Mouse (Mus musculus) adrenal gland, postnatal 25 days (tissue): ENCODE data around the gene Fam71f2. TPM values are rescaled to one million over a fixed set of nuclear protein-coding genes. Genes with fewer than 3 reads are reported as not detected.

Experiments used
- DNase-seq: peaks from one replicate; pipeline ENCODE4 v3.0.0; 2021; ENCODE audit warnings: mixed read lengths
- total RNA-seq: library from RNA; stranded (reverse); gene quantifications from 2 replicates; pipeline ENCODE4 v1.2.3, GENCODE M21; 2021

The Fam71f2 gene
- total RNA-seq, 1 experiment from 2014 or later: 0.33 TPM

DNA sequence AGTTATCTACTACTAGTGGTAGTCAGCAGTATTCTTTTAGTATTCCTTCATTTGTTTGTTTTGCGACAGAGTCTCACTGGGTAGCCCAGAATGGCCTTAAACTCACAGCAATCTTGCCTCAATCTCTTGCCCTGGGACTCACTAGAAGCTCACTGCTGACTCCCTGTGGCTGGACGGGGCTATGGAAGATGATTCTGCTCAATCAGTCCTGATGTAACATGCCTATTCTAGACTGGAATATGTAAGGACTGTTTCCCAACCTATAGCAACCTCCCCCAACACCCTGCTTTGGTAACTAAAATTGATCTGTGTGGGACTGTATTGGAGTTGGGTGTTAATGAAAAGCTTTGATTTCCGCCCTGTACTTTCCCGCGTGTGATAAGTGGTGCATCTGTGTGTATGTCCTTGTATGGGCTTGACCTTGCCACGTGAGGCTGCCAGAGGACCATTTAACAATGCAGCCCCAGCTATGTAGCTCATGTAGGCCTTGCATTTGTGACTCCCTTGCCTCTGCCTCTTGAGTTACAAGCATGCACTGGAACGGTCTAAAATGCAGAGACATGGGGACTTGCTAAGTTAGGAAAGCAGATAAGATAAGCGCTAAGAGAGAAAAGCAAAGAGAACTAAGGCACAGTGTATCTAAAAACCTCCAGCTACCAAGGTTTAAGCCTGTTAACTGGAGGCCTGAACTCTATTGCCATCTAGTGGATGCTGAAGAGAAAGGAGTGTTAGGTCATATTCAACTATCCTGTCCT is 703 bp upstream of the Fam71f2 start:
- peak; percentile 42 for DNase-seq

- no peak for DNase-seq
Observed at GRCm38 (mm10) chr6:29280671-29281070, 1.3 kb downstream of the Fam71f2 start.

- no peak for DNase-seq
Observed at GRCm38 (mm10) chr6:29286870-29287269, 7.5 kb downstream of the Fam71f2 start.

DNA sequence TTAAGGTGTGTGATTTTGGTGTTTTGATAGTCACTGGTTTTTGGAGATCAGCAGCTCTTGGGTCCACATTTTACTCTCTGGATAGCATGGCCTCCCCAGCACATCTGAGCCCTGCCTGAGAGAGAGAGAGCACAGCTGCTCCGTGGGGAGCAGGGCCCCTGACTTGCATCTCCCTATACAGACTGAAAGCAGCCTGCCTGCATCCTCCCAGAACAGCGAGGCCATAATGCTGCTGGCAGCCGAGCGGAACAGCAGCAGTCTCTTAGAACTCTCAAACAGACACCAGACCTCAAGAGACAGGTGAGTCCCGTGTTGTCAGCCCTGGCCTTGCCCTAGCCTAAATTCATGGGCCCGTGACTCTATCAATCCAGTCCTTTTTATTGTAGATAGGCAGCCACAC is 8.1 kb downstream of the Fam71f2 start:
- DNase-seq: no peak

GRCm38 (mm10) chr6:29287944-29288343 is 8.6 kb downstream of the Fam71f2 start:
- no peak for DNase-seq

DNA sequence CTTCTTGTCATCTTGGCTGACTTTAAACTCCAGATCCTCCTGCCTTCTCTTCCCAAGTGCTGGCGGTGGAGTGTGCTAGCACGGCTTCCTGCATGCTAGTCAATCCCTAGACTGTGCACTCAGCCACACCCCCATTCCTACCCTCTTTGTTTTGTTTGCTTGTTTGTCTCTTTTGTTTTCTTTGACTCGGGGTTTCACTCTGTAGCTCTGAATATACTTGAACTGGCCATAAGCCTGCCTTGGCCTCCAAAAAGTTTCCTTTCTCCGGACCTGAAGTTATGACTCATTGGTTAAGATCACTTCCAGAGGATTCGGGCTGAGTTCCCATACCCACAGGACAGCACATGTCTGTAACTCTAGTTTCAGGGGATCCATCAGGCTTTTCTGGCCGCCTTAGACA is 9.3 kb downstream of the Fam71f2 start:
- no peak for DNase-seq

- DNase-seq: no peak
Observed at GRCm38 (mm10) chr6:29299112-29299511, 19.7 kb downstream of the Fam71f2 start.

- no peak for DNase-seq
Observed at GRCm38 (mm10) chr6:29303251-29303650, 23.9 kb downstream of the Fam71f2 start.

DNA sequence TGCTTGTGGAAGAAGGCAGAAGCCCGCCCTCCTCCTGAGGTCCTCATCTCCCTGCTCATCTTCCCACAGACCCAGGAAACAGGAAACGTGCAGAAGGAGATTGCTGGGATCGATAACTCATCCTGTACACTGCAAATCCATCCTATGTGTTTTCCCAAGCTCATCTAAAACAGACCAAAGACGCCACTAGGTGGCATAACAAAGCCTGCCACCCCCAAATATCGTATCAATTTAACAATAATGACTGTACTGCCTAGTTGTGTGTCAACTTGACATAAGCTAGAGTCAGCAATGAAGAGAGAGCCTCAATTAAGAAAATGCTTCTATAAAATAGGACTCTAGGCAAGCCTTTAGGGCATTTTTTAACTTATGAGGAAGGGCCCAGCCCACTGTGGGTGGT is 24.3 kb downstream of the Fam71f2 start:
- DNase-seq: no peak

GRCm38 (mm10) chr6:29305462-29305861 is 26.1 kb downstream of the Fam71f2 start:
- no peak for DNase-seq

- no peak for DNase-seq
Observed at GRCm38 (mm10) chr6:29308846-29309605, 29.6 kb downstream of the Fam71f2 start.

DNA sequence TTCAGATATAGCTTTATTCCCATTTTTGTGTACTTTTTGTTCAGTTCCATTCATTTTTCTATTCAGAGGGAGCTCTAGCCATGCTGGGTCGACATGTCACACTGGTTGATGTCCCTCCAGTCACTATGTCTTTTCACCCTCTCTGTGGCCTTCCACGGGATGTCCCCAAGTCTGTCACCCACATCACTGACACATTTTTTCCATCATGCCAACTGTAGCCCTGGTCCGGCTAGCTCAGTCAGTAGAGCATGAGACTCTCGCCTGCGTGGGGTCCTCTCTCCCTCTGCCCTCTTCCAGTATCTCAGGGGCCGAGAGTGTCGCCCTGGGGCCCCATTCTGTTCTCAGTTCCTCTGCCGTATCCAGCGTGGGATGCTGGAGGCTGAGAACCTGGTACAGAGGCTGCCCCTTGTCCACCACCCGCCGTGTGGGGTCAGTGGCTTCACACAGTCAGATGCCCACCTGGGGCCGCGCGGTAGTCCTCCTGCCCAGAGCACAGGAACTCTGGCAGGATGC is 34.4 kb downstream of the Fam71f2 start:
- DNase-seq: no peak

DNA sequence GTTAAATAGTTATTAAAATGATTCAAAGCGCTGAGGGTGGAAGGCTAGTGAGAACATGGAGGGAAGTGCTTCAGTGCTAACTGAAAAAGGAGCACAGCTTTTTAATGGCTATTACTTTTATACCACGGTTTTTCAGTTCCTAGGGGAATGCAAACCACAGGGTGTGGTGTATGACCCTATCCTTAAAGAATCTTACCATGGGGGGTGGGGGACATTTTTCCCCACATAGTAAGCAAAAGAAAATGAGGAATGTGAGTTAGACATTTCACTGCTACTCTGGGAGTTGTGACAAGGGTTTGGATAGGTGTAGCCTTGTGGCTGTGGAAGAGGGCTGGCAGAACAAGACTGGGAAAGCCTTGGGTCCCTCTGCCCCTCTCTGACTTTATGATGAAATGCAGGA is 37.9 kb downstream of the Fam71f2 start:
- DNase-seq: no peak

DNA sequence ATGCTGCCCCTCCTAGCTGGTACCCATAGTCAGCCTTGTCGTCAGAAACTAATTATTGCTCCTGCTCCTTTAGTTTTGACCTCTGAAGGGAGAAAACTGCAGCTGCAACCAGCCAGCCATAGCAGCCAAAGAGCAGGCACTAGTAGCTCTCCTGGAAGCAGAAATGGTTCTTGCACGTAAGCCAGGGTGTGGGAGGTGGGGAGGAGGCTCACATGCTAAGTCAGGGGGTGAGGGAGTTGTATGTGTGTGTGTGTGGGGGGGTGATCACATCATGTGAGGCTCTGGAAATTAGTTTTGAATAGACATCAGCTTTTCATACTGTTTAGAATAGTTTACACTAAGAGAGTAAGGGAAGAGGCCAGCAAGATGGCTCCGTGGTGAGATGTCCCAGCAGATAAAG is 38.5 kb downstream of the Fam71f2 start:
- DNase-seq: no peak

DNA sequence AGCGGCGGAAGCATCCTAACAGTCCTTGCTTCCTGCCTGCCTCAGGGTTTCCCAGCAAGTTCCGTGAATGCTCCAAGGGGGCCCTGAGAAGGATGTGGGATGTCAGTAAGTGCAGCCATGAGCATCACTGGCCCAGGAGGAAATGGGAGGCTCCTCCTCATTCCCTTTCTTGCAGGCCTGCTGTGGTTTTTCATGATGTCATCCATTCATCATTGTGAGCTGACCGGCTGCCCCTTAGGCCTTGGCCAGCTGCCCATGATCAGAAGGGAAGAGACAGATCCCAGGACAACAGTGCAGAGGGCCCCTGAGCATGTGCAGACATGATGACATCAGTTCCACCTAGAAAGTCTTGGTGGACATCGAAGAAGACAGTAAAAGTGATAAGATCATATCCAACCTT is 39.5 kb downstream of the Fam71f2 start, which contains the start of gene Fam71f1:
Fam71f1 (plus strand) TSS at position 262 of the 400 bp plus-strand sequence.
- peak; percentile 67 for DNase-seq

- no peak for DNase-seq
Observed at GRCm38 (mm10) chr6:29321586-29321985, 42.2 kb downstream of the Fam71f2 start.

DNA sequence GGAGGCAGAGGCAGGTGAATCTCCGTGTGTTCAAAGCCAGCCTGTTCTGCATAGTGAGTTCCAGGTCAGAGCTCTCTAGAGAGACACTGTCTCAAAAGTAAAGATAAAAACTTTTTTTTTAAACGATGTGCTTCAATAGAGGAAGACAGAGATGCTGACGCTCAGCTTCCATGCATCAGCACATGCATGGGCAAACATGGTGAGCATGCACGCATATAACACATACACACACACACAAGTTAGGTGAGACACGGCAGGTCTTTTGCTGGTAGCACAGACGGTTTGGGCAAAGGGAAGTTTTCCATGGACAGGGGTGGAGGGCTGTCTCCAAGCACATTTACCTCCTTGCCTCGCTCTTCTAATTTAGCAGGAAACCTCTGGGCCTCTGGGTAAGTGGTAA is 42.8 kb downstream of the Fam71f2 start:
- DNase-seq: no peak

DNA sequence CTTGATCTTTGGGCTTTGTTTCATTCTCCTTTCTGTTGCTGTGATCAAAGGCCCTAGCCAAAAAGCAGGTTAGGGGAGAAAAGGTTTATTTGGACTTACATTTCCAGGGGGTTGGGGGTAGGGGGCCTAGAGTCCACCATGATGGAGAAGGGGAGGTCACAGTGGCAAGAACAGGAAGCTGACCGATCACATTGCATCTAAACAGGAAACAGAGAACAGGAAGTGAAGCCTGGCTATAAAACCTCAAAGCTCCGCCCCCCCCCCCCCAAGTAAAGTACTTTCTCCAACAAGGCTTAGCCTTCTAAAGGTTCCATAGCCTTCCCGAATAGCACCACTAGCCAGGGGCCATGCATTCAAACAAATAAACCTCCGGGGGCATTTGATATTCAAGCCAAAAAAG is 43.3 kb downstream of the Fam71f2 start:
- DNase-seq: no peak

DNA sequence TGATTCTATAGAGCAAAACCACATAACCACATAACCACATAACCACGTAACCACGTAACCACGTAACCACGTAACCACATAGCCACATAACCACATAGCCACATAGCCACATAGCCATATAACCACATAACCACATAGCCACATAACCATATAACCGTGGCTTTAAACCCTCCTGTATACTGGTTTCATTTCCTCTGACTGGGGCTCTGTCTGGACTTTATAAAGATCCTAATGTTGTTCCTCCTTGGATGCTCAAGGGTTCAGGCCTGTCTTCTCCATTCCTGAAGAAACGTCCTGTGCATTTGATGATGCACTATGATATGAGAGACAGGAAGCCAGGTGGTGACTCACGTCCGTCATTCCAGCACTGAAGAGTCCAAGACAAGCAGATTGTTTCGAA is 47.6 kb downstream of the Fam71f2 start:
- DNase-seq: no peak

DNA sequence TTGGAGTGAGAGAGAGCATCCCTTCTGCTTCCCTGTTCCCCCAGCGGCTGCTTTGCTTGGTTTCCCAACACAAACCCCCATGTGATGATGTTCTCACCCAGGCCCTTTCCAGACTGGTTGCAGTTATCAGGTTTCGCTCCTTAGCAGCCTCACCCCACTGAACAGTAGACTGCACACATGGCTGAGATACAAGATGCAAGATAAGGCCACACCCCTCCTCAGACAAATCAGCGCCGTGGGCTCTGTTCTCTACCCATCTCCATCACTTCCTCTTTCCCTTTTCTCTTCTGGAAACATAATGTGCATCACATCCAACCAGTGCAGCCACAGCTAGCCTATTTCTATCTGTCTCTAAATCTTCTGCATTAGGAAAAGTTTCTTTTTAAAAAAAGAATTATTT is 50.1 kb downstream of the Fam71f2 start:
- no peak for DNase-seq
